Mouse (Mus musculus) kidney, embryonic 14.5 days (tissue): ENCODE results near the gene Papss2. TPM values are rescaled to one million over a fixed set of nuclear protein-coding genes. Genes with fewer than 3 reads are reported as not detected.

Source experiments
- ATAC-seq: fragments of 200-750 bp; cut with Nextera tagmentation; 2 replicates; pipeline ENCODE4 v1.8.0; 2017; ENCODE audit warnings: moderate number of reproducible peaks, mild to moderate bottlenecking, moderate TSS enrichment, moderate library complexity; ENCODE audit not compliant: low FRiP score, low TSS enrichment
- H3K27ac ChIP-seq: fragments of 300-500 bp; sonication (generic); 2 replicates; pipeline ENCODE4 v1.5.1; 2014; ENCODE audit warnings: low read depth, mild to moderate bottlenecking, low read length, moderate library complexity, mixed read lengths
- H3K27me3 ChIP-seq: fragments of 300-500 bp; sonication (generic); 2 replicates; pipeline ENCODE4 v1.6.1; 2014; ENCODE audit warnings: mild to moderate bottlenecking, low read length; ENCODE audit not compliant: control insufficient read depth, insufficient read depth
- H3K36me3 ChIP-seq: fragments of 300-500 bp; sonication (generic); 2 replicates; pipeline ENCODE4 v1.6.1; 2014; ENCODE audit warnings: low read length, mixed read lengths; ENCODE audit not compliant: control insufficient read depth, insufficient read depth
- H3K4me1 ChIP-seq: fragments of 300-500 bp; sonication (generic); 2 replicates; pipeline ENCODE4 v1.6.1; 2014; ENCODE audit warnings: low read length, mixed read lengths; ENCODE audit not compliant: control insufficient read depth, insufficient read depth
- H3K4me2 ChIP-seq: fragments of 300-500 bp; sonication (generic); replicated peaks from 2 replicates; pipeline ENCODE4 v1.6.1; 2014; ENCODE audit warnings: low read depth, mild to moderate bottlenecking, low read length
- H3K4me3 ChIP-seq: fragments of 300-500 bp; sonication (generic); 2 replicates; pipeline ENCODE4 v1.5.1; 2014; ENCODE audit warnings: mild to moderate bottlenecking, low read length
- H3K9ac ChIP-seq: fragments of 300-500 bp; sonication (generic); 2 replicates; pipeline ENCODE4 v1.6.1; 2014; ENCODE audit warnings: low read depth, mild to moderate bottlenecking, low read length, moderate library complexity
- H3K9me3 ChIP-seq: fragments of 300-500 bp; sonication (generic); 2 replicates; pipeline ENCODE4 v1.6.1; 2016; ENCODE audit warnings: low read length; ENCODE audit not compliant: control insufficient read depth
- WGBS: fragments of 180-500 bp; shearing (Covaris S2); extraction: QIAGEN DNeasy Blood & Tissue Kit; methylation state at CpG from one replicate; pipeline ENCODE4 v1.1.7; 2014; 5-methylcytosine and 5-hydroxymethylcytosine counted together
- polyA plus RNA-seq: library from polyadenylated mRNA; unstranded; fragments of >200 nt; fragmentation: Nextera tagmentation; extraction: Ambion mirVana; gene quantifications from 2 replicates; pipeline ENCODE4 v1.2.1, GENCODE M21; 2014

The Papss2 gene
- polyA plus RNA-seq: 10.9 and 19.1 TPM in 2 replicates

DNA sequence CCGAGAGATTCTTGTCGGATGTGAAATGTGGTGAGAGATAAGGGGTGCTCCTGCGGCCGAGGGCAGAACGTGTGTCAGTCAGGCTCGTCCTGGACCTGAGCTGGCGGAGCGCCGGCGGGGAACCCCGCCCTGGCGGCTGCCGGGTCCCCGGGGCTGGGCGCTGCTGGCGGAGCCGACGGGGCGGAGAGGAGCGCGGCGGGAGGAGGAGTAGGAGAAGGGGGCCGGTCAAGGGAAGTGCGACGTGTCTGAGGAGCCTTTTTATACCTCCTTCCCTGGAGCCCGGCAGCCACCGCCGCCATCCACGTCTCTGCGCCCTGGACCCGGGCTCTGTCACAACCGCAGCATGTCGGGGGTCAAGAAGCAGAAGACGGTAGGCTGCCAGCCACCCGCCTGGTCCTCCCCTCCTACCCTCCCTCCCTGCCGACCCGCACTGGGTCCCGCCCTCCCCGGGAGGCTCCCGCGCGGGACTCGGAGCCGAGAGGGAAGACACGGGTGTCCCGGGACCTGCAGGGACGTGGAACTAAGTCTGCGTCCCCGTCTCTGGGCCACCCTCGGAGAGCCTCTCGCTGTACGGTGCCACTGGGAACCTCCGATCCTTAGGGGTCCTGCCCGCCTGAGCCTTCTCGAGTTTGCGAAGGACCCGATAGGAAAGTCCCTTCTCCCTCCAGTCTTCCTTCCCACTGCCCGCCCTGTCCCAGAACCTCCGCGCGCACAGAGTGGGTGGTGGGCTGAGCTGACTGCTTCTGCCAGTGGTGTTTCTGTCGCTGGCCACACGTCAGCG, at the start of gene Papss2:
TSS of gene Papss2 (plus strand) at position 285 of the 781 bp plus-strand sequence.
- no peaks in the 10 kb centered on the region for H3K36me3 ChIP-seq
- no peaks in the 10 kb centered on the region for H3K9me3 ChIP-seq
- H3K27ac ChIP-seq: no peak within 1 kb of the TSS
- H3K4me2 ChIP-seq: peak within 1 kb of the TSS; percentile 90
- peak; percentile 87 for ATAC-seq
- H3K9ac ChIP-seq: peak within 1 kb of the TSS; percentile 69
- peaks cover 9% of the 10 kb centered on the region for H3K27me3 ChIP-seq
- under 1% methylated on average over 52 of the region's 64 CpGs for WGBS
- H3K4me3 ChIP-seq: peak within 1 kb of the TSS; percentile 55
- peaks cover 2% of the 10 kb centered on the region for H3K4me1 ChIP-seq

DNA sequence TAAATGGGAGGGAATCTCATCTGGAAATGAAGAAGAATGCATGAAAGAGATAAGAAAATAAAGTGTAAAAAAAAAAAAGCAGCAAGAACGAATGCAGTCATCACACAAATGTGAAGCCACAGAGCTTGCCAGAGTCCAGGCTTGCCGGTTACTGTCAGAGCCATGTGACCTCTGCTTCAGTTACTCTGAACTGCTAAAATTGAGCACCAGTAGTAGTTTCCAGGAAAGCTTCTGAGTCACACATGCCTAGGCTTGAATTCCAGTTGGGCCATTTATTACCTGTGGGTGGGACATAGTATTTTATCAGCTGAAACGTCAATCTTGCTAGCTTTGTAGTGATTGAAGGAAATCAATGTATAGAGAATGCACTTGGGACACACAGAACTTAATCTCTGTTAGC, 48.2 kb upstream of the Papss2 start:
- Histone ChIP-seq H3K27ac (no peak overlapping the region), H3K27me3 (no peaks in the 10 kb centered on the region), H3K9me3 (no peaks in the 10 kb centered on the region), H3K4me1 (no peaks in the 10 kb centered on the region), H3K4me3 (no peak overlapping the region), H3K36me3 (no peaks in the 10 kb centered on the region), H3K4me2 (no peak overlapping the region), H3K9ac (no peak overlapping the region)
- 69% methylated on average over 3 of the region's 3 CpGs for WGBS
- no peak for ATAC-seq

DNA sequence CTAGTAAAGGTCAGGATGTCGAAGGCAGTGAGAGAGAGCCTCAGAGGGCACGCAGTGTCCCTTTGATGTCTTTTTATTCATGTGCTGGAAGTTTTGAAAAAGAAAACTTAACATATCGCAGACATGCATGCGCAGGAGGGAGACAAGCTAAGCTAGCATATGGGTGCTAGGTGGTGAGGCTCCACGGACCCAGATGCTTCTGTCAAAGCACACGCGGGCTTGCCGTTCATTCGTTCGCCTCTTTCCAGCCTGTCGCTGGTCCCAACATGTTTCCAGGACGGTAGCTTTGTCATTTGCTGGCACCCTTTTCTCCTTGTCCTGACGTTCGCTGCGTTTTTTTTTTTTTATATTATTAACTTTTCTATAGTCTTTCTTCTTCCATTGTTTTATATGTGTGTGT, 47.4 kb upstream of the Papss2 start:
- H3K4me1 ChIP-seq: no peaks in the 10 kb centered on the region
- no peak for ATAC-seq
- H3K36me3 ChIP-seq: no peaks in the 10 kb centered on the region
- no peaks in the 10 kb centered on the region for H3K27me3 ChIP-seq
- WGBS: 93% methylated on average over 15 of the region's 15 CpGs
- no peak overlapping the region for H3K27ac ChIP-seq
- no peak overlapping the region for H3K4me2 ChIP-seq
- H3K4me3 ChIP-seq: no peak overlapping the region
- no peak overlapping the region for H3K9ac ChIP-seq
- H3K9me3 ChIP-seq: no peaks in the 10 kb centered on the region

DNA sequence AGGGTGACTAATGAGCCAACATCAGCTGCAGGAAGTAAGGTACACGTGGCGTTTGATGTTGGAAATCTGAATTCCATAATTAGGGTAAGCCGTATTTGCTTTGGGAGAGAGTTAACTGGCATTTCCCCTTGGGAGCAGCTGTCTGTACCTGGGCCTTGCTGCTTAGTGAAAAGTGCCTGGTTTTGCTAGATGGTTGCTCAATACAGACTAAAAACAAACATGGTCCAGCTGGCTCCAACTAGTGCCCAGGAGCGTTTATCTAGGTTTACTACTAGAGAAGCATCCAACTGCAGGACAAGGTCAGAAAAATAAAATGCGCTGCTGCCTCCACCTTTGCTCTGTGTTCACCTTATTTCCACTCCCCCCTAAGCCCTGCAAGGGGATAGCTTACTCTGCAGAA, 45.1 kb upstream of the Papss2 start:
- H3K36me3 ChIP-seq: no peaks in the 10 kb centered on the region
- ATAC-seq: no peak
- no peak overlapping the region for H3K27ac ChIP-seq
- WGBS: 50% methylated on average over 5 of the region's 5 CpGs
- no peaks in the 10 kb centered on the region for H3K4me1 ChIP-seq
- no peak overlapping the region for H3K4me3 ChIP-seq
- H3K4me2 ChIP-seq: no peak overlapping the region
- no peak overlapping the region for H3K9ac ChIP-seq
- no peaks in the 10 kb centered on the region for H3K27me3 ChIP-seq
- no peaks in the 10 kb centered on the region for H3K9me3 ChIP-seq

DNA sequence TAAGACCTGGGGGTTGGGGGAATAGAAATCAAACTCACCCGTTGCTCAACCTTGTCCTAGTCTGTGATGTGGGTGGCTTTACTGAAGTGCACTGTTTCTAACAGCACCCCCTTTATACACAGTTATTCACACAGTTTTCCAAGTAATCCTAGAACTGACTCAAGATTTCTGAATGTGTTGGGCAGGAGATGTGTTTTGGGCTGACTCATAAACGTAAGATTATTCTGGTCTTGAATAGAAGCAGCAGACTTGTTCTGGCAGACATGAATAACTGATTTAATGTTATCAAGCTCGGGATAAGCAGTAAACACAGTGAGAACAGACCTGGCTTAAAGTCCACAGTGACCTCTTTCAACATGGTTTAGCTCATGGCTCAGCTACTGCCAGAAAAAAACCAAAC, 44.1 kb upstream of the Papss2 start:
- 73% methylated on average over 3 of the region's 3 CpGs for WGBS
- no peak for ATAC-seq
- H3K36me3 ChIP-seq: no peaks in the 10 kb centered on the region

DNA sequence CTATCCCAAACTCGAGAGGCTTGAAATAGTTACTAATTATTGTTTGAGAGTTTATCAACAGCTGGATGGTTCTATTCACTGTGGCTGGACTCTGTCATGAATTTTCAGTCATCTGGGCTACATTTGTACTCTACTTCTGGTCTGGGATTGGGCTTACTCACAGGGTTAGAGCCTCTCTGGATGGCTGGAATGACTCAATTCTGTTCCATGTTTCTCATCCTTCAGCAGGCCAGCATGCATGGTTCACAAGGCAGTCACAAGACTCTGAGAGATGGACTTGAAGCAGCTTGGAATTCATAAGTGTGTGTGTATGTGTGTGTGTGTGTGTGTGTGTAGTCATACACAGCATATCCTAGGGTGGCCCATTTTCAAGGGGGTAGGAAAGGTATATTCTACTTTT, 43.5 kb upstream of the Papss2 start:
- Histone ChIP-seq H3K4me1 (no peaks in the 10 kb centered on the region), H3K27me3 (no peaks in the 10 kb centered on the region), H3K9me3 (no peaks in the 10 kb centered on the region), H3K4me2 (no peak overlapping the region), H3K9ac (no peak overlapping the region), H3K36me3 (no peaks in the 10 kb centered on the region), H3K4me3 (no peak overlapping the region), H3K27ac (no peak overlapping the region)
- no peak for ATAC-seq
- 74% methylated on average over 1 of the region's 1 CpGs for WGBS

More for the DNA sequence above, 44.1 kb upstream of the Papss2 start:
- Histone ChIP-seq H3K4me3 (no peak overlapping the region), H3K4me2 (no peak overlapping the region), H3K9me3 (no peaks in the 10 kb centered on the region), H3K27me3 (no peaks in the 10 kb centered on the region), H3K9ac (no peak overlapping the region), H3K27ac (no peak overlapping the region), H3K4me1 (no peaks in the 10 kb centered on the region)

DNA sequence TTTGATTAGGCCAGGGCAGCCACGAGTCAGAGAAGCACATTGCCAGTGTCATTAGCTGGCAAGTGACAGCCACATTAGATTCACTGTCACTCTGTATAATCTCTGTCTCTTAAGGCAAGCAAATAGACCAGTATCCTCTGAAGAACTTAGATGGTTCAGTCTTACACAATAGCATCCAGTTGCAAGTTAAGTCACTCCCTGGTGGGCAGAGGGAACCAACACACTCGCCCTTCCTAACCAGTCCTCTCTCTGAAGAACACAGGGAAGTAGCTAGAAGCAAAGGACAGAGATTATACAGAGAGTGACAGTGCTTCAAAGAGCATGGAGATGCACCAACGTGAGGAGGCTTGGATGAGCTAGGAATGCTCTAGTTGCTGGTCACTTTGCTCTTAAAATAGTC, 42.3 kb upstream of the Papss2 start:
- no peaks in the 10 kb centered on the region for H3K27me3 ChIP-seq
- no peak overlapping the region for H3K4me2 ChIP-seq
- no peak for ATAC-seq
- H3K4me3 ChIP-seq: no peak overlapping the region
- H3K9ac ChIP-seq: no peak overlapping the region
- 76% methylated on average over 3 of the region's 3 CpGs for WGBS
- no peaks in the 10 kb centered on the region for H3K36me3 ChIP-seq
- H3K9me3 ChIP-seq: no peaks in the 10 kb centered on the region
- no peak overlapping the region for H3K27ac ChIP-seq
- H3K4me1 ChIP-seq: no peaks in the 10 kb centered on the region

DNA sequence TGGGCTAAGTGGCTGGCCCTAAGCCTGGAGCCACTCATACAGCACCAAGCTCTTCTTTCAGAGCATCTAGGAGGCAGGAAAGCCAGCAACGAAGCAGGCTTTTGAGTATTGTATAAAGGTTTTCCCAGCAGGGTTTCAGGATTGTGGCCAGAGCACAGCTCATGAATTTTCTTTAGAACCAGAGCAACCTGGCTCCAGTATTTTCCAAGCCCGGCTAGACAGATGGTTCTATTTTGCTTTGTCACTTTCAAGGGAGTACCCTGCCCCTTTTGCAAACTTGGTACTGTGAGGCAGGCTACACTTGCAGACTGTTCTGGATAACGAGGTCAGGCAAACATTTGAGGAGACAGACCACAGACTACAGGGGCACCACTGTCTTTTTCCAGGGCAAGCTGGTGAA, 40.3 kb upstream of the Papss2 start:
- Histone ChIP-seq H3K27me3 (no peaks in the 10 kb centered on the region), H3K4me1 (no peaks in the 10 kb centered on the region), H3K36me3 (no peaks in the 10 kb centered on the region), H3K27ac (no peak overlapping the region), H3K9me3 (no peaks in the 10 kb centered on the region), H3K9ac (no peak overlapping the region), H3K4me2 (no peak overlapping the region), H3K4me3 (no peak overlapping the region)
- 55% methylated on average over 3 of the region's 3 CpGs for WGBS
- ATAC-seq: no peak

DNA sequence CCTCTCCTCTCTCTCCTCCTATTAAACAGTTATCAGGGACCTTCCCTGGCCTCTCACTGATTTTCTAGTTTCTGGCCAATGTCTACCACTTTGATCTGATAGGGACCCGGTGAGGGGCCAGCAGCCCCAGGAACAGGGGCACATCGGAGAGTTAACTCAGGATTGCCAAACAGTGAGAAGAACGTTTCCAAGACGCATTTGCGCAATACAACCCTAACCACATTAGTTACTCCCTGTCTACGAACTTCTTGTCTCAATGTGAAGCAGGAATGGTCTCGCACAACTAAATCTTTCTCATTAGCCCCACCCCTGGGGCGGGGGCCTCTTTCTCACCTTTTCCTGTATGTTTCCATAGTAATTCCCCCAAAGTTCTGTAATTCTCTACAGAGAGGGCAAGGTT, 28.6 kb upstream of the Papss2 start:
- no peaks in the 10 kb centered on the region for H3K4me1 ChIP-seq
- no peak overlapping the region for H3K4me2 ChIP-seq
- H3K4me3 ChIP-seq: no peak overlapping the region
- no peaks in the 10 kb centered on the region for H3K9me3 ChIP-seq
- H3K9ac ChIP-seq: no peak overlapping the region
- H3K36me3 ChIP-seq: no peaks in the 10 kb centered on the region
- ATAC-seq: no peak
- no peak overlapping the region for H3K27ac ChIP-seq
- WGBS: 88% methylated on average over 8 of the region's 8 CpGs
- H3K27me3 ChIP-seq: no peaks in the 10 kb centered on the region
